Mouse (Mus musculus) stomach, postnatal 0 days (tissue): ENCODE data around the gene Il13ra1.

Experiments
- CTCF ChIP-seq: IDR thresholded peaks from 2 replicates; pipeline ENCODE4 v1.5.1; 2016; ENCODE audit warnings: antibody characterized with exemption, low read depth, mild to moderate bottlenecking, moderate library complexity
- EP300 ChIP-seq: optimal IDR thresholded peaks from 2 replicates; pipeline ENCODE3; 2016; ENCODE audit warnings: antibody characterized with exemption

DNA sequence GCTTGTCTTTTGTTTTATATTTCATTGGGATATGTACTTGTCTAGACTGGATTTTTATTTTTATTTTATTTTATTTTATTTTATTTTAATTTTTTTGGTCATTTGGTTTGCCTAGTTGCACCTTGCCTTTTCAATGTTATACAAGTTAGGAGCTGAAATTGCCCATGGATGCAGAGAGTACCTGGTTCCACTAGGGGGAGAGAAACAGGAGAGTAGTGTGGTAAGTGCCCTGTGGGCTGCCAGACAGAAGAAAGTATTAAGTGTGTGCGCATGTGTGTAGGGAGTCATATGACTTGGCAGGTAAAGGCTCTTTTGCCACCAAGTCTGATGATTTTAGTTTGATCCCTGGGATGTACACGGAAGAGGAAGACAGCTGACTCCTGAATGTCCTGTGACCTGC lies 97.6 kb downstream of the Il13ra1 start:
- peak; percentile 32 for TF ChIP-seq CTCF
- no peak for TF ChIP-seq EP300
